Mouse (Mus musculus): ENCODE data around the gene Adamts1. TPM values are rescaled to one million over a fixed set of nuclear protein-coding genes. Genes with fewer than 3 reads are reported as not detected.

The Adamts1 gene
- total and polyA plus RNA-seq, 3 experiments, result 18.4 to 32.8 (median 31.7) TPM

DNA sequence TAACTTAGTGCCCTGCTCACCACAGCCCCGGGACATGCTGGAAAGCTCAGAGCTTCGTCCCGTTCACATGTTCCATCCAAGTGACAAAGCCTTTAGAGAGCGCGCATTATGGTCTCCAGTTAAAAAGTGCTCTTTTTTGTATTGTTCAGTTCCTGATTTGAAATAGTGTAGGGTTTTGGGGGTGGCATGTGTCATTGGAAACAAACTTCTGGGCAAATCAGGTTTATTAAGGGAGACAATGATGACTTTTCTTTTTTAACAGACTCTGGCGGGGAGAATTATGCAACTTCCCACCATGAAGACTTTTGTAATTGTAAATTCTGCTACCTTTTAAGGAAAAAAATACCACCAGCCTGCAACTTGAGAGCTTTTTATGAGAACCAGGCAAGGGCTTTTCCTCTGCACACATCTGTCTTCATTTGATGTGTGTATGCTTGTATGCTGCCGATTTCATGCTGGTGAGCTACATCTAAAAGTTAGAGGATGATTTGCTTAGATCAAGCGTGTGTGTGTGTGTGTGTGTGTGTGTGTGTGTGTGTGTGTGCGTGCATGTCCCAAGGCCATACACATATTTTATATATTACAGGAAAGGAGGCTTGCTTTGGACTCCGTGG lies 40.8 kb downstream of the Adamts1 start:
- Histone ChIP-seq H3K9ac (ENCODE audit: low read depth, low read length) (no peak overlapping the region), H3K36me3 (ENCODE audit: control insufficient read depth, insufficient read depth, low read length) (no peaks in the 10 kb centered on the region), H3K4me3 (no peak overlapping the region), H3K27ac (no peak overlapping the region), H3K4me1 (ENCODE audit: control insufficient read depth, insufficient read depth, low read length) (peaks cover 3% of the 10 kb centered on the region), H3K27me3 (ENCODE audit: control insufficient read depth, insufficient read depth, low read length) (no peaks in the 10 kb centered on the region), H3K79me2 (replicated peaks; ENCODE audit: control insufficient read depth, insufficient read depth, low read length) (no peaks in the 10 kb centered on the region)
- DNase-seq, result no peak
- TF ChIP-seq POLR2A (IDR thresholded peaks at IDR 0.05; ENCODE audit: insufficient read depth, low read depth, low read length) (no peak), CTCF (IDR thresholded peaks at IDR 0.05) (no peak), EP300 (IDR thresholded peaks at IDR 0.05; ENCODE audit: insufficient read depth, low read depth, low read length) (no peak)
- intact Hi-C loops (cut with DNase I), result no loop called here
- 87% methylated on average over 10 of the region's 10 CpGs for WGBS

DNA sequence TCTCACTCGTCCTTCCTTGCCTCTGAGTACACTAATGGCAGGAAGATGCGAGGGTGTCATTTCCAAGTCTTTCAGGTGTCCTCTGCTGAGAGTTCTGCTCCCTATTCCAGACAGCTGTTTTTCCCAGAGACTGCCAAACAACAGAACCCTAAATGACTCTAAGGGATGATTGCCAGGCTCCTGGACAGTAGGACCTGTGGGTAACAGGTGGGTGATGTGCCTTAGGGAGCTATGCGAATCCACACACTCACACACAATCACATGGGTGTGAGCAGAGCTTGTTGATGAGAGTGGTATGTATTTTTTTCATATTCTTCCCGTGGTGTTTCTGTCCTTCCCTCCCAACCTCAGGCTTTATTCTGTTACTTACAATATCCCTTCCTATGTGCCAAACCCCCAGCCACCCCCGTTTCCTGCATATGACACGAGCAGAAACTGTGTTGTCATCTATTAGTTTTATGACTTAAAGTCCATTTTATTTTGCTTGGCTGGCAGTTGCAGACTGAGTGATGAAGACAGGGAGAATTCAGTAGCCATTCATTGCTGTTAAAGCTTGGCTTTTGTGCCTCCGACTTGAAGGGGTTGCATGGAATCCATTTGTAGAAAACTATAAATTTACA lies 41.8 kb downstream of the Adamts1 start:
- H3K4me3 ChIP-seq, result no peak overlapping the region
- no peak overlapping the region for H3K27ac ChIP-seq
- WGBS, result 49% methylated on average over 7 of the region's 7 CpGs
- intact Hi-C loops (cut with DNase I), result no loop called here
- no peak for TF ChIP-seq POLR2A (IDR thresholded peaks at IDR 0.05; ENCODE audit: insufficient read depth, low read depth, low read length)
- no peak for TF ChIP-seq EP300 (IDR thresholded peaks at IDR 0.05; ENCODE audit: insufficient read depth, low read depth, low read length)
- no peak for TF ChIP-seq CTCF (IDR thresholded peaks at IDR 0.05)
- H3K79me2 ChIP-seq (replicated peaks; ENCODE audit: control insufficient read depth, insufficient read depth, low read length), result no peaks in the 10 kb centered on the region
- H3K4me1 ChIP-seq (ENCODE audit: control insufficient read depth, insufficient read depth, low read length), result peaks cover 4% of the 10 kb centered on the region
- no peak overlapping the region for H3K9ac ChIP-seq (ENCODE audit: low read depth, low read length)
- no peaks in the 10 kb centered on the region for H3K36me3 ChIP-seq (ENCODE audit: control insufficient read depth, insufficient read depth, low read length)
- no peak for DNase-seq
- H3K27me3 ChIP-seq (ENCODE audit: control insufficient read depth, insufficient read depth, low read length), result no peaks in the 10 kb centered on the region

DNA sequence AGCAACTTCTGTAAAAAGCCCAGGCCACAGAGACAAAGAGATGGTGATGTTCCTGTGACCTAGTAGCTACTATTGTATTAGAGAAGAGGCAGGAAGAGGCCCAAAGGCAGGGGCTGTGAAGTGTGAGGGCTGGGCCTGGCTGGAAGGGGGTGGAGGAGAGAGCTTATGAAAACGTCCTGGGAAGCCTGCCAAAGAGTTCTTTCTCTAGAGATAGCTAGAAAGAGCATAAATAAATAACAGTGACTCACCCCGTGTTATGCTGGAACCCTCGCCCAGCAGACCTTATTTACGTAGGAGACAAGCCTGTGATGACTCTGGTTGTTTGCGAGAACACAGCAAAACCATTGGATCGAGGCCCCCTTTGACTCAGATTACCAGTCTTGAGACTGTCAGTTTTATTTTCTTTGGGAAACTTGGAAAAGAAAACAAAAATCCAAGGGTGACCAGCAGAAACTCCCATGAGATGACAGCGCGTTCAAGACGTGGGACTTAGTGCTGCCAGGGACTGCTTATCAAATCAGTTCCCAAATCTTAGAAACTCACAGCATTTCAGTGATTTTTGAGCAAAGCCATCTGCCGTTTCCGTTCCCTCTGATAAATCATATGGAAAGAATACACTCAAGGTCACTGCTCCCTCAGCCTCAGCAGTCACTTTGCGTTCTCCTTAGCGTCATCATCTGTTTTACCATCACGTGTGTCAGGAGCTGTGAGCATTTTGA lies 46.7 kb downstream of the Adamts1 start:
- Histone ChIP-seq H3K36me3 (ENCODE audit: control insufficient read depth, insufficient read depth, low read length) (peaks cover 4% of the 10 kb centered on the region; the same call in 1 of the 2 replicates), H3K4me1 (ENCODE audit: control insufficient read depth, insufficient read depth, low read length) (peaks cover 3% of the 10 kb centered on the region), H3K4me3 (no peak overlapping the region), H3K79me2 (replicated peaks; ENCODE audit: control insufficient read depth, insufficient read depth, low read length) (no peaks in the 10 kb centered on the region), H3K27me3 (ENCODE audit: control insufficient read depth, insufficient read depth, low read length) (no peaks in the 10 kb centered on the region), H3K27ac (peak overlapping the region; percentile 76), H3K9ac (ENCODE audit: low read depth, low read length) (no peak overlapping the region)
- DNase-seq, result peak; percentile 52 to 81
- intact Hi-C loops (cut with DNase I), result loop anchor here (2.0 to 5.0 kb wide), 2 partner anchors 45 to 1506 kb away; no protein-coding TSS in a partner anchor
- 21% methylated on average over 14 of the region's 14 CpGs for WGBS
- TF ChIP-seq CTCF (IDR thresholded peaks at IDR 0.05), result no peak
- peak; percentile 64 for TF ChIP-seq EP300 (IDR thresholded peaks at IDR 0.05; ENCODE audit: insufficient read depth, low read depth, low read length)
- no peak for TF ChIP-seq POLR2A (IDR thresholded peaks at IDR 0.05; ENCODE audit: insufficient read depth, low read depth, low read length)

DNA sequence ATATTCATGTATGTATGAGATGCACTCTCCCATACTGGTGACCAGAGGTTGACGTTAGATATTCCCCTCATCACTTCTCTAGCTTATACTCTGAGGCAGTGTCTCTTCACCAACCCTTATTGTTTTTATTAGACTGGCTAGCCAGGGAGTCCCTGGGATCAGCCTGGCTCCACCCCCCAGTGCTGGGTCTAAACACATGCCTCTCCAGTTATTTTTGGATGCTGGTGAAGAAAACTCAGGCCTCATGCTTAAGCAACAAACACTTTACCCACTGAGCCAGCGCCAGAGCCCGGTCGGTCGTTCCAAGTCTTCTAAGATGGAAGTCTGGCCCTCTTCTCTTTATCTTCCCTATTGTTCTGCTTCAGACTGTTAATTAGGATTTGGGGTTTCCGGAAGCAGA lies 53.6 kb downstream of the Adamts1 start:
- H3K36me3 ChIP-seq (ENCODE audit: control insufficient read depth, insufficient read depth, low read length), result no peaks in the 10 kb centered on the region
- peak overlapping the region; percentile 73 for H3K27ac ChIP-seq
- 0 out of 2 replicates have a peak, but pooled peaks have one; percentile 25 for TF ChIP-seq POLR2A (IDR thresholded peaks at IDR 0.05; ENCODE audit: insufficient read depth, low read depth, low read length)
- no peak for TF ChIP-seq EP300 (IDR thresholded peaks at IDR 0.05; ENCODE audit: insufficient read depth, low read depth, low read length)
- H3K4me3 ChIP-seq, result no peak overlapping the region
- 24% methylated on average over 6 of the region's 6 CpGs for WGBS
- no peaks in the 10 kb centered on the region for H3K27me3 ChIP-seq (ENCODE audit: control insufficient read depth, insufficient read depth, low read length)
- DNase-seq, result peak; percentile 46 to 73
- H3K9ac ChIP-seq (ENCODE audit: low read depth, low read length), result no peak overlapping the region
- intact Hi-C loops (cut with DNase I), result loop anchor here (2.0 kb wide), 1 partner anchor 51 kb away; no protein-coding TSS in a partner anchor
- no peaks in the 10 kb centered on the region for H3K79me2 ChIP-seq (replicated peaks; ENCODE audit: control insufficient read depth, insufficient read depth, low read length)
- H3K4me1 ChIP-seq (ENCODE audit: control insufficient read depth, insufficient read depth, low read length), result peaks cover 3% of the 10 kb centered on the region; the same call in 1 of the 2 replicates

DNA sequence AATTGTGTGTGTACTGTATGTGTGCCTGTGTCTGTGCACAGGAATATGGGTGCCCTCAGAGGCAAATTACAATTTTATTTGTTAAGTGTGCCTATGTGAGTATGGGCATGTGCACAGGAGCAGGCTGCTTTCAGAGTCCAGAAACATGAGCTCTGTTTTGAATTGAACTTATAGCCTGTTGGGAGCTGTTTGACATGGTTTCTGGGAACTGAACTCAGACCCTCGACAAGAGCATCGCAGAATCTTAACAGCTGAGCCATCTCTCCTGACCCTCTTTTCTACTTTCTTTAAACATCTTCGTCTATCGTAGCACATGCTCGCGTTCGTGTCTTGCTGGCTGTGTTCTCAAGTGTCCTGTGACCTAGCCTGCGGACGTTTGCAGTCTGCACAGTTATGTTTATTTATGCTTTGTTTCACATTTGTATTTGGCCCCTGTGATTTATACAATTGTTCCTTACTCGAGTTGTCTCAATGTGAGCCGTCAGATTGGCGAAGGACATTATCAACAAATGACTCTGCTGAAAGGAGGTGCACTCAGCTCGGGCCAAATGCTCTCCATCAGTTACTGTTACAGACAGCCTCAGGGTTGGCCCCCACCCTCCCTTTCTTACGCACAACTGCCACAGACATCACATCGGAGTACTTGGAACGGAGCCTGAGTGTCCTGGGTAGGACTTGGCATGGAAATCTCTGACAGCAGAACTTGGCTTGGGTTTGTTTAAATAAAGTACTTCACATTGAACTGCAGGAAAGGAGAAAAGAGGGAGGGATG lies 55.1 kb downstream of the Adamts1 start:
- H3K4me1 ChIP-seq (ENCODE audit: control insufficient read depth, insufficient read depth, low read length), result peaks cover 3% of the 10 kb centered on the region; the same call in 1 of the 2 replicates
- intact Hi-C loops (cut with DNase I), result loop anchor here (2.0 kb wide), 1 partner anchor 53 kb away; no protein-coding TSS in a partner anchor
- peak; percentile 76 to 86 for DNase-seq
- peak overlapping the region; percentile 72 for H3K27ac ChIP-seq
- H3K9ac ChIP-seq (ENCODE audit: low read depth, low read length), result no peak overlapping the region
- H3K27me3 ChIP-seq (ENCODE audit: control insufficient read depth, insufficient read depth, low read length), result no peaks in the 10 kb centered on the region
- TF ChIP-seq POLR2A (IDR thresholded peaks at IDR 0.05; ENCODE audit: insufficient read depth, low read depth, low read length), result no peak
- TF ChIP-seq CTCF (IDR thresholded peaks at IDR 0.05), result no peak
- TF ChIP-seq EP300 (IDR thresholded peaks at IDR 0.05; ENCODE audit: insufficient read depth, low read depth, low read length), result no peak
- no peaks in the 10 kb centered on the region for H3K79me2 ChIP-seq (replicated peaks; ENCODE audit: control insufficient read depth, insufficient read depth, low read length)
- no peak overlapping the region for H3K4me3 ChIP-seq
- no peaks in the 10 kb centered on the region for H3K36me3 ChIP-seq (ENCODE audit: control insufficient read depth, insufficient read depth, low read length)
- 15% methylated on average over 16 of the region's 16 CpGs for WGBS
